Mouse (Mus musculus) mouse trophoblast stem cell (cell line): ENCODE measurements at regions not wholly inside any gene's neighbourhood (a gene's known extent, or its start where the extent isn't known, plus 50 kb on each side); places are given as distances from the start of the nearest gene placed in this dataset.

ENCODE experiments used
- in situ Hi-C, 2 experiments: fragments of 300-500 bp; cut with MseI, MboI; formaldehyde crosslinking; loops; 2 replicates in 1 of 2; 3 replicates in 1 of 2; pipeline ENCODE4 v1.15.1; 2025

GRCm38 (mm10) chr4:107736866-107737265, 52.8 kb upstream of the Dmrtb1 start:
- in situ Hi-C loops, result loop anchor here in 1 of 2 experiments (5.0 kb wide), 1 partner anchor 100 kb away; no protein-coding TSS in a partner anchor

GRCm38 (mm10) chr4:107737907-107738306, 53.9 kb upstream of the Dmrtb1 start:
- in situ Hi-C loops, result loop anchor here in 1 of 2 experiments (5.0 kb wide), 1 partner anchor 99 kb away; no protein-coding TSS in a partner anchor

GRCm38 (mm10) chr4:107738776-107739175, 54.7 kb upstream of the Dmrtb1 start:
- in situ Hi-C loops, result loop anchor here in 1 of 2 experiments (5.0 kb wide), 1 partner anchor 99 kb away; no protein-coding TSS in a partner anchor

- in situ Hi-C loops, result loop anchor here (5.0 kb wide), 1 partner anchor 97 kb away; no protein-coding TSS in a partner anchor
These were observed 55.9 kb upstream of the Dmrtb1 start for GRCm38 (mm10) chr4:107739789-107740405.

- in situ Hi-C loops, result loop anchor here in 1 of 2 experiments (5.0 kb wide), 1 partner anchor 94 kb away; no protein-coding TSS in a partner anchor
These were observed 58.4 kb upstream of the Lrp8 start for GRCm38 (mm10) chr4:107743646-107744045.

GRCm38 (mm10) chr4:107746366-107746765, 55.7 kb upstream of the Lrp8 start:
- in situ Hi-C loops, result no loop called here

- in situ Hi-C loops, result no loop called here
These were observed 55.1 kb upstream of the Lrp8 start for GRCm38 (mm10) chr4:107746923-107747431.

GRCm38 (mm10) chr4:107747454-107747853, 54.6 kb upstream of the Lrp8 start:
- in situ Hi-C loops, result no loop called here

GRCm38 (mm10) chr4:107747907-107748628, 54.0 kb upstream of the Lrp8 start:
- in situ Hi-C loops, result no loop called here

GRCm38 (mm10) chr4:107749045-107749444, 53.0 kb upstream of the Lrp8 start:
- in situ Hi-C loops, result no loop called here

GRCm38 (mm10) chr4:107750017-107750416, 52.0 kb upstream of the Lrp8 start:
- in situ Hi-C loops, result no loop called here
